ENCODE assay signal across 8 mouse cellular contexts in the genomic region with DNA sequence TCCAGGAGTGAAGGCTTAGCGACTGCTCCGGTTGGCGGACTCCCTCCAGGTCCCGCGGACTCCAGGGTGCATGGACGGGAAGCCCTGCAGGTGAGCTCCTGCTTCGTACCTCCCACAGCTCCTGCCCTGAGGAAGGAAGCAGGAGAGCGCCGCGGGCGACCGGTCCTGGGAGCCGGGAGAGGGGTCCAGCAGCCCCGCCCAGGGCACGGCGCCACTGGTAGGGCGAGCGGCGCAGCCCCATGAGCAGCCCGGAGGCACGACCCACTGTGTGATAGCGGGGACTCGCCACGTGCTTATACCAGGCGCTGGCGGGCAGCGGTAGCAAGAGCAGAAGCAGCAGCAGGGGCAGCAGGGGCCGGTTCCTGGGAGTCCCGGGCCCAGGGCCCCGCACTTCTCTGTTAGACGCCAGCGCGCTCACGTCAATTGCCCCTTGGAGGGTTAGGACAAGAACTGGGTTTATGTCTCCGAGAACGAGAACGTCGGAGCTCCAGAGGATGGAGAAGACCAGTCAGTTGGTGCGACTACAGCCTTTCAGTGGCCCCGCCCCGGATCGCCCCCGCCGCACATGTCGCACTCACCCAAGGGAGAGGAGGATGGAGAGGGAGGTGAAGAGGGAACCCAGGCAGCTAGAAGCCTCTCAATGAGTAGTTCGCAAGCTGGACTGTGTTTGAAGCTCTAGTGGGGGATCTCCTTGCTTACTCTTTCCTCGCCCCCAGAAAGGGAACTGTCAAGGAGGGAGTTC. TPM values are rescaled to one million over a fixed set of nuclear protein-coding genes. Genes with fewer than 3 reads are reported as not detected.
DNase-seq lines count a peak whose midpoint lies in the region; ATAC-seq and TF ChIP-seq lines count a peak whose summit lies in the region.

TSS of gene Npw (minus strand) at position 441 of the 742 bp plus-strand sequence.

- no peaks in the 10 kb centered on the region for H3K9me3 ChIP-seq in heart, embryonic 14.5 days (ENCODE audit: control insufficient read depth, low read length)
- H3K9me3 ChIP-seq in limb, embryonic 13.5 days: no peaks in the 10 kb centered on the region
- H3K9me3 ChIP-seq in midbrain, postnatal 0 days (ENCODE audit: low read length): no peaks in the 10 kb centered on the region

- H3K27me3 ChIP-seq in heart, embryonic 14.5 days (ENCODE audit: control insufficient read depth, insufficient read depth, low read length): peaks cover 47% of the 10 kb centered on the region
- peaks cover 50% of the 10 kb centered on the region for H3K27me3 ChIP-seq in limb, embryonic 13.5 days
- peaks cover 38% of the 10 kb centered on the region for H3K27me3 ChIP-seq in midbrain, postnatal 0 days (ENCODE audit: insufficient read depth, low read length)

- peak within 1 kb of the TSS; percentile 45 for H3K9ac ChIP-seq in heart, embryonic 14.5 days (ENCODE audit: low read length)
- peak within 1 kb of the TSS; percentile 73 for H3K9ac ChIP-seq in limb, embryonic 13.5 days
- peak within 1 kb of the TSS; percentile 48; the same call in 1 of the 2 replicates for H3K9ac ChIP-seq in midbrain, postnatal 0 days (replicated peaks; ENCODE audit: low read length, poor library complexity, severe bottlenecking)

- H3K4me3 ChIP-seq in heart, embryonic 14.5 days (ENCODE audit: control insufficient read depth in 1 of 2, insufficient read depth in 1 of 2, low read depth in 1 of 2, low read length in 2 of 2): peak within 1 kb of the TSS; percentile 33 to 43
- H3K4me3 ChIP-seq in limb, embryonic 13.5 days: peak within 1 kb of the TSS; percentile 53
- H3K4me3 ChIP-seq in midbrain, postnatal 0 days (ENCODE audit: low read depth, low read length): peak within 1 kb of the TSS; percentile 28

- peak within 1 kb of the TSS; percentile 73 for H3K4me2 ChIP-seq in heart, embryonic 14.5 days (ENCODE audit: low read length)
- H3K4me2 ChIP-seq in limb, embryonic 13.5 days (replicated peaks): peak within 1 kb of the TSS; percentile 96
- H3K4me2 ChIP-seq in midbrain, postnatal 0 days (ENCODE audit: low read depth, low read length, poor library complexity, severe bottlenecking): peak within 1 kb of the TSS; percentile 48

- peaks cover 3 to 7% of the 10 kb centered on the region in 2 experiments; a peak in 3 of 4 replicates for H3K4me1 ChIP-seq in heart, embryonic 14.5 days (ENCODE audit: control insufficient read depth in 2 of 2, insufficient read depth in 2 of 2, low read length in 2 of 2)
- H3K4me1 ChIP-seq in limb, embryonic 13.5 days: peaks cover 16% of the 10 kb centered on the region
- peaks cover 6% of the 10 kb centered on the region; the same call in 1 of the 2 replicates for H3K4me1 ChIP-seq in midbrain, postnatal 0 days (ENCODE audit: insufficient read depth, low read length)

- WGBS in heart, embryonic 14.5 days: 2% methylated on average over 46 of the region's 47 CpGs
- 2% methylated on average over 47 of the region's 47 CpGs for WGBS in limb, embryonic 13.5 days
- 2% methylated on average over 47 of the region's 47 CpGs for WGBS in midbrain, postnatal 0 days

- H3K36me3 ChIP-seq in heart, embryonic 14.5 days (ENCODE audit: control insufficient read depth, insufficient read depth, low read length): no peaks in the 10 kb centered on the region
- no peaks in the 10 kb centered on the region for H3K36me3 ChIP-seq in limb, embryonic 13.5 days
- no peaks in the 10 kb centered on the region for H3K36me3 ChIP-seq in midbrain, postnatal 0 days (ENCODE audit: insufficient read depth, low read length)

- peak; percentile 48 for ATAC-seq in heart, embryonic 14.5 days (ENCODE audit: insufficient number of reproducible peaks, insufficient read depth, low FRiP score, low read depth)
- peak; percentile 17 for ATAC-seq in limb, embryonic 13.5 days (ENCODE audit: low FRiP score, low read depth)
- no peak for ATAC-seq in midbrain, postnatal 0 days (ENCODE audit: low FRiP score)
- ATAC-seq in inflammation-experienced regulatory T-cells, adult 6 months: no peak

- no peak for TF ChIP-seq CTCF in midbrain, postnatal 0 days (IDR thresholded peaks at IDR 0.05)

- no peak within 1 kb of the TSS for H3K27ac ChIP-seq in heart, embryonic 14.5 days (replicated peaks in 1 of 2; ENCODE audit: control insufficient read depth in 1 of 2, insufficient read depth in 1 of 2, low read depth in 2 of 2, low read length in 2 of 2)
- no peak within 1 kb of the TSS for H3K27ac ChIP-seq in limb, embryonic 13.5 days
- no peak within 1 kb of the TSS for H3K27ac ChIP-seq in midbrain, postnatal 0 days (ENCODE audit: low read depth, low read length)

- peak; percentile 23 for DNase-seq in thymus, postnatal 14 days
- no peak for DNase-seq in thymus, postnatal 10 days (ENCODE audit: low spot score in 2 of 2)
- no peak for DNase-seq in midbrain, postnatal 0 days (ENCODE audit: low spot score)
- no peak for DNase-seq in layer of hippocampus, postnatal 14 days (ENCODE audit: low spot score in 2 of 2)
- DNase-seq in cerebellum, postnatal 4 days (ENCODE audit: low spot score in 2 of 2): no peak

RNA-seq across cellular contexts. Expression of gene Npw, which starts in this region (rescaled TPM):
- not detected in 2 replicates for polyA plus RNA-seq in heart, embryonic 14.5 days (2014; fragmentation: Nextera tagmentation; extraction: Ambion mirVana)
- polyA plus RNA-seq in limb, embryonic 13.5 days (2015; fragmentation: Nextera tagmentation; extraction: Ambion mirVana): 0.80 TPM in 2 replicates
- not detected in 2 replicates for total RNA-seq in midbrain, postnatal 0 days (2014; rRNA removed)
- polyA plus RNA-seq in midbrain, postnatal 0 days (2015; fragmentation: Nextera tagmentation; extraction: Ambion mirVana): 0.59 and 0.86 TPM in 2 replicates
- 1 to 10 TPM; 3.7 to 3.9 TPM for total RNA-seq in layer of hippocampus, postnatal 14 days (2021)
- polyA plus RNA-seq in inflammation-experienced regulatory T-cells, adult 6 months (2017; shearing (Covaris generic)): not detected

Comparison
In these comparisons a context has a peak if more than half of its experiments do, and no peak if none do; other contexts are left out.
1. Peak in ATAC-seq, H3K4me3 ChIP-seq, H3K9ac ChIP-seq and H3K4me2 ChIP-seq in heart, embryonic 14.5 days; RNA of the gene not detected or under 1 TPM.
2. Peak in ATAC-seq, H3K4me3 ChIP-seq, H3K9ac ChIP-seq and H3K4me2 ChIP-seq in limb, embryonic 13.5 days; RNA of the gene not detected or under 1 TPM.